Mouse (Mus musculus) MEL (cell line): ENCODE measurements around the gene Gripap1. TPM values are rescaled to one million over a fixed set of nuclear protein-coding genes. Genes with fewer than 3 reads are reported as not detected.
A peak's percentile ranks its signal among the peaks of the same experiment; 100 is the strongest.
"Not testable (repeated sequence)": the region's sequence is repeated elsewhere in the genome, so short reads cannot be mapped to it uniquely, and the experiment has no call there.

Experiments used
- DNase-seq: peaks from one replicate; pipeline ENCODE4 v3.0.0; 2011; ENCODE audit warnings: low read depth, low spot score
- H3K27ac ChIP-seq: 2 replicates; pipeline ENCODE4 v1.5.1; 2012; ENCODE audit warnings: low read depth, mild to moderate bottlenecking, control low read depth, low read length, moderate library complexity; ENCODE audit not compliant: control insufficient read depth
- H3K27me3 ChIP-seq, 2 experiments: fragments of 150-350 bp in 1 of 2; sonication (generic) in 1 of 2; 2 replicates each; pipeline ENCODE4 v1.6.1; 2012; ENCODE audit warnings: low read length in 2 of 2, mild to moderate bottlenecking in 2 of 2, improper control_type of control experiment in 1 of 2, moderate library complexity in 1 of 2; ENCODE audit not compliant: insufficient read depth in 2 of 2, control insufficient read depth in 1 of 2
- H3K36me3 ChIP-seq, 2 experiments: 2 replicates each; pipeline ENCODE4 v1.6.1; 2012 to 2014; ENCODE audit warnings: low read length in 2 of 2, improper control_type of control experiment in 1 of 2, inconsistent platforms in 1 of 2, mild to moderate bottlenecking in 1 of 2; ENCODE audit not compliant: insufficient read depth in 2 of 2, control insufficient read depth in 1 of 2
- H3K4me1 ChIP-seq, 2 experiments: fragments of 150-350 bp in 1 of 2; sonication (generic) in 1 of 2; 2 replicates each; pipeline ENCODE4 v1.6.1; 2012; ENCODE audit warnings: low read length in 2 of 2, improper control_type of control experiment in 1 of 2, mild to moderate bottlenecking in 1 of 2; ENCODE audit not compliant: insufficient read depth in 2 of 2, control insufficient read depth in 1 of 2
- H3K4me3 ChIP-seq, 2 experiments: fragments of 150-350 bp in 1 of 2; sonication (generic) in 1 of 2; 2 replicates each; pipeline ENCODE4 v1.5.1; 2012; ENCODE audit warnings: low read depth in 2 of 2, low read length in 2 of 2, mild to moderate bottlenecking in 2 of 2, moderate library complexity in 2 of 2, control low read depth in 1 of 2, improper control_type of control experiment in 1 of 2; ENCODE audit not compliant: control insufficient read depth in 1 of 2, insufficient read depth in 1 of 2
- H3K79me2 ChIP-seq: 2 replicates; pipeline ENCODE4 v1.6.1; 2012; ENCODE audit warnings: mild to moderate bottlenecking, low read length, moderate library complexity; ENCODE audit not compliant: control insufficient read depth, poor library complexity, insufficient read depth
- H3K9ac ChIP-seq: 2 replicates; pipeline ENCODE4 v1.6.1; 2012; ENCODE audit warnings: low read depth, mild to moderate bottlenecking, control low read depth, low read length, moderate library complexity; ENCODE audit not compliant: control insufficient read depth, poor library complexity, severe bottlenecking
- H3K9me3 ChIP-seq: fragments of 150-350 bp; sonication (generic); replicated peaks from 2 replicates; pipeline ENCODE4 v1.6.1; 2012; ENCODE audit warnings: mild to moderate bottlenecking, low read length, improper control_type of control experiment, moderate library complexity; ENCODE audit not compliant: insufficient read depth
- BHLHE40 ChIP-seq: IDR thresholded peaks from 2 replicates; pipeline ENCODE4 v1.6.1; 2012; ENCODE audit warnings: low read depth, mild to moderate bottlenecking, inconsistent platforms, low read length, improper control_type of control experiment, borderline replicate concordance
- CHD1 ChIP-seq: IDR thresholded peaks from 2 replicates; pipeline ENCODE4 v1.6.1; 2012; ENCODE audit warnings: low read depth, mild to moderate bottlenecking, inconsistent platforms, low read length, improper control_type of control experiment
- CHD2 ChIP-seq: IDR thresholded peaks from 2 replicates; pipeline ENCODE4 v1.6.1; 2011; ENCODE audit warnings: low read length, improper control_type of control experiment
- CTCF ChIP-seq, 3 experiments: IDR thresholded peaks in 2 of 3; conservative IDR thresholded peaks in 1 of 3; 2 replicates each; pipeline ENCODE4 v1.5.1; 2011 to 2012; ENCODE audit warnings: low read length in 3 of 3, low read depth in 2 of 3, mild to moderate bottlenecking in 2 of 3, improper control_type of control experiment in 1 of 3, inconsistent platforms in 1 of 3, mixed read lengths in 1 of 3, moderate library complexity in 1 of 3; ENCODE audit not compliant: control insufficient read depth in 1 of 3, insufficient read depth in 1 of 3, poor library complexity in 1 of 3, severe bottlenecking in 1 of 3
- E2F4 ChIP-seq: IDR thresholded peaks from 2 replicates; pipeline ENCODE4 v1.6.1; 2011; ENCODE audit warnings: low read depth, low read length, improper control_type of control experiment, borderline replicate concordance
- ELF1 ChIP-seq: IDR thresholded peaks from 2 replicates; pipeline ENCODE4 v1.6.1; 2014; ENCODE audit warnings: low read depth, mild to moderate bottlenecking, inconsistent platforms, low read length, improper control_type of control experiment, moderate library complexity
- ETS1 ChIP-seq: IDR thresholded peaks from 2 replicates; pipeline ENCODE4 v1.6.1; 2012; ENCODE audit warnings: low read depth, mild to moderate bottlenecking, inconsistent platforms, low read length, improper control_type of control experiment, moderate library complexity
- GABPA ChIP-seq: IDR thresholded peaks from 2 replicates; pipeline ENCODE4 v1.6.1; 2012; ENCODE audit warnings: low read depth, mild to moderate bottlenecking, inconsistent platforms, low read length, improper control_type of control experiment, moderate library complexity
- GATA1 ChIP-seq: IDR thresholded peaks from 2 replicates; pipeline ENCODE4 v1.6.1; 2011; ENCODE audit warnings: low read depth, low read length, improper control_type of control experiment
- HCFC1 ChIP-seq: IDR thresholded peaks from 2 replicates; pipeline ENCODE4 v1.6.1; 2012; ENCODE audit warnings: low read depth, mild to moderate bottlenecking, inconsistent platforms, low read length, improper control_type of control experiment, moderate library complexity
- JUND ChIP-seq: IDR thresholded peaks from 2 replicates; pipeline ENCODE4 v1.6.1; 2011; ENCODE audit warnings: low read depth, mild to moderate bottlenecking, improper control_type of control experiment, low read length
- KAT2A ChIP-seq: conservative IDR thresholded peaks from 2 replicates; pipeline ENCODE4 v1.6.1; 2012; ENCODE audit warnings: low read depth, low read length, improper control_type of control experiment, inconsistent platforms
- MAX ChIP-seq: IDR thresholded peaks from 2 replicates; pipeline ENCODE4 v1.6.1; 2011; ENCODE audit warnings: low read length, improper control_type of control experiment
- MAZ ChIP-seq: IDR thresholded peaks from 2 replicates; pipeline ENCODE4 v1.6.1; 2012; ENCODE audit warnings: low read depth, mild to moderate bottlenecking, inconsistent platforms, low read length, improper control_type of control experiment
- MEF2A ChIP-seq: IDR thresholded peaks from 2 replicates; pipeline ENCODE4 v1.6.1; 2014; ENCODE audit warnings: low read depth, mild to moderate bottlenecking, inconsistent platforms, low read length, improper control_type of control experiment; ENCODE audit not compliant: poor library complexity, insufficient replicate concordance, severe bottlenecking; ENCODE audit errors: extremely low read depth
- MXI1 ChIP-seq: IDR thresholded peaks from 2 replicates; pipeline ENCODE4 v1.6.1; 2011; ENCODE audit warnings: mild to moderate bottlenecking, low read depth, low read length, improper control_type of control experiment
- MYC ChIP-seq: IDR thresholded peaks from 2 replicates; pipeline ENCODE4 v1.6.1; 2011; ENCODE audit warnings: low read depth, mild to moderate bottlenecking, low read length, improper control_type of control experiment, moderate library complexity
- NRF1 ChIP-seq: IDR thresholded peaks from 2 replicates; pipeline ENCODE4 v1.6.1; 2014; ENCODE audit warnings: low read depth, mild to moderate bottlenecking, inconsistent platforms, low read length, improper control_type of control experiment, moderate library complexity; ENCODE audit not compliant: poor library complexity, insufficient read depth, severe bottlenecking
- POLR2A ChIP-seq, 2 experiments: IDR thresholded peaks; 2 replicates each; pipeline ENCODE4 v1.6.1; 2011 to 2012; ENCODE audit warnings: low read length in 2 of 2, mild to moderate bottlenecking in 2 of 2, control low read depth in 1 of 2, improper control_type of control experiment in 1 of 2, low read depth in 1 of 2, moderate library complexity in 1 of 2; ENCODE audit not compliant: control insufficient read depth in 1 of 2, insufficient read depth in 1 of 2, poor library complexity in 1 of 2
- POLR2AphosphoS5 ChIP-seq: IDR thresholded peaks from 2 replicates; pipeline ENCODE4 v1.6.1; 2012; ENCODE audit warnings: low read depth, borderline replicate concordance, mild to moderate bottlenecking, inconsistent platforms, low read length, moderate library complexity, mixed read lengths
- RAD21 ChIP-seq: IDR thresholded peaks from 2 replicates; pipeline ENCODE4 v1.6.1; 2011; ENCODE audit warnings: mild to moderate bottlenecking, low read depth, low read length, improper control_type of control experiment
- RCOR1 ChIP-seq: IDR thresholded peaks from 2 replicates; pipeline ENCODE4 v1.6.1; 2012; ENCODE audit warnings: low read depth, mild to moderate bottlenecking, inconsistent platforms, low read length, improper control_type of control experiment
- SIN3A ChIP-seq: IDR thresholded peaks from 2 replicates; pipeline ENCODE4 v1.6.1; 2012; ENCODE audit warnings: low read length, improper control_type of control experiment, inconsistent platforms
- SMC3 ChIP-seq: IDR thresholded peaks from 2 replicates; pipeline ENCODE4 v1.6.1; 2011; ENCODE audit warnings: low read depth, low read length, improper control_type of control experiment
- TBP ChIP-seq: IDR thresholded peaks from 2 replicates; pipeline ENCODE4 v1.8.0; 2011; ENCODE audit warnings: low read depth, low read length, improper control_type of control experiment
- TCF12 ChIP-seq: IDR thresholded peaks from 2 replicates; pipeline ENCODE4 v1.6.1; 2014; ENCODE audit warnings: low read depth, mild to moderate bottlenecking, inconsistent platforms, low read length, improper control_type of control experiment, moderate library complexity
- ZC3H11A ChIP-seq: IDR thresholded peaks from 2 replicates; pipeline ENCODE4 v1.6.1; 2012; ENCODE audit warnings: low read depth, mild to moderate bottlenecking, inconsistent platforms, low read length, improper control_type of control experiment
- ZKSCAN1 ChIP-seq: IDR thresholded peaks from 2 replicates; pipeline ENCODE4 v1.6.1; 2012; ENCODE audit warnings: low read depth, mild to moderate bottlenecking, inconsistent platforms, low read length, improper control_type of control experiment, moderate library complexity
- ZNF384 ChIP-seq: IDR thresholded peaks from 2 replicates; pipeline ENCODE4 v1.6.1; 2012; ENCODE audit warnings: low read depth, mild to moderate bottlenecking, inconsistent platforms, low read length, improper control_type of control experiment
- polyA plus RNA-seq, 2 experiments: library from polyadenylated mRNA; stranded (reverse) in 1 of 2; unstranded in 1 of 2; fragments of >175 nt in 1 of 2; fragments of >200 nt in 1 of 2; gene quantifications; 2 replicates each; pipeline versions ENCODE4 v1.2.1 to v1.2.4; 2012; ENCODE audit warnings: low replicate concordance in 2 of 2, low read depth in 1 of 2; ENCODE audit not compliant: insufficient read length in 2 of 2, insufficient read depth in 1 of 2, missing spikeins in 1 of 2
- total RNA-seq: library from RNA; depleted of rRNA; stranded (reverse); fragments of 300-350 nt; gene quantifications from 2 replicates; pipeline ENCODE4 v1.2.3, GENCODE M21; 2012

The Gripap1 gene
- total and polyA plus RNA-seq, 3 experiments, result 40.5 to 244 (median 84.6) TPM

DNA sequence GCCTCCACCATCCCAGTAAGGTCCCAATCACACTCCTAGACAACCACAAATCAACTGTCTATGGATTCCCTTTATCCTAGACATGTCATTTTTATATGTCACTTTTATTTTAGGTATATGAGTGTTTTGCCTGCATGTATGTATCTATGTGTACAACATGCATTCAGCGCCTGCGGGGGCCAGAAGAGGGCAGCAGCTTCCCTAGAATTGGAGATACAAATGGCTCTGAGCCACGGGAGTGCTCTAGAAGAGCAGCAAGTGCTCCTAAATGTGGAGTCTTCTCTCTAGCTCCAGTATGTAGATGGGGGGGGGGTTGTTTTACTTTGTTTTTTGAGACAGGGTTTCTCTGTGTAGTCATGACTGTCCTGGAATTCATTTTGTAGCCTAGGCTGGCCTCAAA is 35.9 kb upstream of the Gripap1 start:
- TF ChIP-seq SMC3 (peak; percentile 45), RAD21 (peak; percentile 49), ZC3H11A (0 out of 2 replicates have a peak, but pooled peaks have one; percentile 30), CTCF (IDR thresholded peaks at IDR 0.05 in 2 of 3, conservative IDR thresholded peaks at IDR 0.05 in 1 of 3; ENCODE audit: control insufficient read depth in 1 of 3, insufficient read depth in 1 of 3, low read depth in 2 of 3, low read length in 3 of 3, poor library complexity in 1 of 3, severe bottlenecking in 1 of 3) (peak; percentile 18 to 46 (median 31); a peak in 5 of 6 replicates)
- not testable (repeated sequence) for H3K4me3 ChIP-seq, H3K36me3 ChIP-seq, H3K79me2 ChIP-seq, H3K9ac ChIP-seq, H3K9me3 ChIP-seq, H3K27me3 ChIP-seq, H3K4me1 ChIP-seq, H3K27ac ChIP-seq
- DNase-seq, result peak; percentile 70

DNA sequence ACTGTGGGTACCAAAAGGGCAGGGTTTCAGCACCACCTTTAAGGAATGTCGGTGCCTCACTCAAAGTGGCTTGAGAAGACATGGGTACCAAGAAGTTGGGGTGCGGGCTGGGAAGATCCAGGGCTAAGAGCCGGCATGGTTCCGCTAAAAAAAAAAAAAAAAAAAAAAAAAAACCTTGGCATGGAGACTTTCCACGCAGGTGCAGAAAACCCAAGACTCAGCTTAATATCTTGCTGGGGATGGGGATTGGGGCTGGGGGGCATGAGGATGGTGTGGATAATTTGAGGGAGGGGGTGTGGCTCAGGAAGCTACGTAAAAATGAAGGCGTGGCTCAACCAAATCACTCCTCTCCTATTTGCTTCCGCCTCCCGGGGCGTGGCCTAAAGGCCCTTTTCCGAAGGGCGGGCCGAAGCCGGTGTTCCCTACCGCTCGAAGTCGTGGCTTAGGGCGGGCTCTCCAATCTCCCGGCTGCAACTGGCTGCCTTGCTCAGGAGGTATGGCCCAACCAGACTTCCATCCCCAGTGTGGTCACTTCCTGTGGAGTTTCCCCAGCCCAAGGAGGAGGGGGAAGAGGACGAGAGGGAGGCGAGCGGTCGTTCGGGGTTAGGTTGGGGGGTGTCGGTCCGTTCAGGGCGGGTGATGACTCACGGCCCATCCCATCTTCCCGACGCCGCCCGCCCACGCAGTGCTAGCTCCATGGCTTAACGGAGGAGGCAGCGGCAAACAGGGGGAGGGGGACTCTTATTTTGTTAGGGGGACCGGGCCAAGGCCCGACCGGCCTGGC is 27.2 kb upstream of the Gripap1 start, which contains the start of gene Tfe3:
Gene Tfe3 (plus strand): TSS at position 424 of the 784 bp plus-strand sequence.
- H3K36me3 ChIP-seq, result peaks cover 2 to 15% of the 10 kb centered on the region in 2 experiments; a peak in 3 of 4 replicates
- H3K79me2 ChIP-seq, result peaks cover 18% of the 10 kb centered on the region
- H3K9me3 ChIP-seq, result no peaks in the 10 kb centered on the region
- peak within 1 kb of the TSS; percentile 72 to 75 for H3K4me3 ChIP-seq
- H3K4me1 ChIP-seq, result peaks cover 8 to 24% of the 10 kb centered on the region in 2 experiments
- H3K27ac ChIP-seq, result peak within 1 kb of the TSS; percentile 86
- peak within 1 kb of the TSS; percentile 63 for H3K9ac ChIP-seq
- no peaks in the 10 kb centered on the region for H3K27me3 ChIP-seq
- DNase-seq, result peak; percentile 99
- peak; percentile 73 for TF ChIP-seq HCFC1
- TF ChIP-seq MXI1, result no peak; the same call in 1 of the 2 replicates
- peak in 1 of 2 experiments; percentile 80; a peak in 2 of 4 replicates for TF ChIP-seq POLR2A (IDR thresholded peaks at IDR 0.05; ENCODE audit: control insufficient read depth in 1 of 2, insufficient read depth in 1 of 2, low read depth in 1 of 2, low read length in 2 of 2, poor library complexity in 1 of 2)
- TF ChIP-seq NRF1, result no peak
- no peak for TF ChIP-seq RCOR1
- TF ChIP-seq TCF12, result 0 out of 2 replicates have a peak, but pooled peaks have one; percentile 13
- TF ChIP-seq CHD2, result no peak
- TF ChIP-seq E2F4, result no peak
- no peak for TF ChIP-seq CHD1
- no peak for TF ChIP-seq MEF2A
- no peak for TF ChIP-seq GABPA
- no peak for TF ChIP-seq KAT2A
- TF ChIP-seq TBP, result no peak
- peak; percentile 12; the same call in 1 of the 2 replicates for TF ChIP-seq MAX
- peak; percentile 85; the same call in 1 of the 2 replicates for TF ChIP-seq MAZ
- no peak for TF ChIP-seq RAD21
- 0 out of 2 replicates have a peak, but pooled peaks have one; percentile 32 for TF ChIP-seq ETS1
- TF ChIP-seq JUND, result no peak
- TF ChIP-seq ELF1, result peak; percentile 61
- TF ChIP-seq MYC, result no peak; the same call in 1 of the 2 replicates
- TF ChIP-seq ZKSCAN1, result no peak
- TF ChIP-seq SIN3A, result peak; percentile 70
- TF ChIP-seq GATA1, result no peak
- no peak for TF ChIP-seq CTCF (IDR thresholded peaks at IDR 0.05 in 2 of 3, conservative IDR thresholded peaks at IDR 0.05 in 1 of 3; ENCODE audit: control insufficient read depth in 1 of 3, insufficient read depth in 1 of 3, low read depth in 2 of 3, low read length in 3 of 3, poor library complexity in 1 of 3, severe bottlenecking in 1 of 3)
- peak; percentile 73 for TF ChIP-seq ZNF384
- no peak for TF ChIP-seq BHLHE40
- no peak for TF ChIP-seq POLR2AphosphoS5
- TF ChIP-seq SMC3, result no peak
